Mouse (Mus musculus) mouse embryonic stem cell (cell line): ENCODE results near the gene Ctbp2.

Source experiments
- in situ Hi-C, 2 experiments: fragments of 300-500 bp; cut with MboI; formaldehyde crosslinking; loops; 1 replicate in 1 of 2; 3 replicates in 1 of 2; pipeline ENCODE4 v1.14.3; 2019 to 2020; ENCODE audit warnings: low sequenced_read_pairs in 2 of 2, low pct_unique_long_range_greater_than_20kb in 1 of 2, mixed read lengths in 1 of 2; ENCODE audit not compliant: unreplicated experiment in 1 of 2

Ctbp2 gene

GRCm38 (mm10) chr7:133058496-133059149, 65.5 kb downstream of the Ctbp2 start:
- in situ Hi-C loops = loop anchor here in 1 of 2 experiments (5.0 kb wide), 1 partner anchor 74 kb away; no protein-coding TSS in a partner anchor

DNA sequence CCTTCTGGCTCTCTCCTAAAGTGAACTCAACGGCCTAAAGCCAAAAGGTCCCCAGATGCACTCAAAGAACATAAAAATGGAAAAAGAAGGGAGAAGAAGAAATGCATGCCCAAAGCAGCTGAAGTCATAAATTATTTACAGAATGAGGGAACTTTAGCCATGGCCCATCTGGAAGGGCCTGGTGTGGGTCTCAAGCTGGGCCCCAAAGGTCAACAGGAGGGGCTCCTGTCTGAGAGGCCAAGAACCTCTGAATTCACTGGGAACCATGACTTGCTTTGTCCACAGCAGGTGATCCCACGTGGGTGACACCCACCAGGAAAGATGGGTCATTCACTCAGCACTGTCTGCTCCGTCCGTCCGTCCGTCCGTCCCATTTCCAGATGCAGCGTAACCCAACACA, 67.2 kb downstream of the Ctbp2 start:
- in situ Hi-C loops = loop anchor here in 1 of 2 experiments (5.0 kb wide), 1 partner anchor 75 kb away; no protein-coding TSS in a partner anchor

DNA sequence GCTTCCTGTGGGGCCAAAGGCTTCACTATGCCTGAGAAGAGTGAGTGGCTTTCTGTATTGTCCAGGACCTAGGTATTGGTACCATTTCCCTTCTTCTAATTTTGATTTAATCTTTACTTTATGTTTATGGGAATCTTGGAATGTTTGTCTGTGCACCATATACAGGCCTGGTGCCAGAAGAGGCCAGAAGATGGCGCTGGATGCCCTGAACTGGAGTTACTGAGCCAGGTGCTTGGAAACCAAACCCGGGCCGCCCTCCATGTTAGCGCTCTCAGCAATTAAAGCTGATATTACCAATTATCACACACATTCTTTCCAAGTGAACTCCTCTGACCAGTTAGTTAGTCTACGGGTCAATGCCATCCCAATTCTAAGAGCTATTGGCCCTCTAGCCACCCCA, 69.7 kb downstream of the Ctbp2 start:
- in situ Hi-C loops = no loop called here

GRCm38 (mm10) chr7:133053757-133054156, 70.4 kb downstream of the Ctbp2 start:
- in situ Hi-C loops = no loop called here

DNA sequence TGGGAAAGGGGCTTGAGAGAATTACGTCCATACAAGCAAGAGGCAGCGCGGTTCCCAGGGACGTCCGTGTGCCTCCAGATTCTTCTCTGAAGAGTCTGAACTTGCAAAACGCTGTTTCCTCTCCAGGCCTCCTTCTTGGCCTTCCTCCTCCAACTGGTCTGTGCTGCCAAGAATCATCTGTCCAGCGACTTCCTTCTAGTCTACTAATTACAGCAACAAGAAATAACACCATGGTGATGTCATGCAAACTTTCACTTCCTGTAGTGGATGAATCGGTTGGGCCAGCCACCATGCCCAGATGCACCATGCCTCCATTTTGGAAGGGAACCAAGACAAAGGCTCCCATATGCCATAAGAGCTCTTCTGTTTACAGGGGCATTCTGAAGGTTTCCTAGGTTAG, 71.3 kb downstream of the Ctbp2 start:
- in situ Hi-C loops = no loop called here

DNA sequence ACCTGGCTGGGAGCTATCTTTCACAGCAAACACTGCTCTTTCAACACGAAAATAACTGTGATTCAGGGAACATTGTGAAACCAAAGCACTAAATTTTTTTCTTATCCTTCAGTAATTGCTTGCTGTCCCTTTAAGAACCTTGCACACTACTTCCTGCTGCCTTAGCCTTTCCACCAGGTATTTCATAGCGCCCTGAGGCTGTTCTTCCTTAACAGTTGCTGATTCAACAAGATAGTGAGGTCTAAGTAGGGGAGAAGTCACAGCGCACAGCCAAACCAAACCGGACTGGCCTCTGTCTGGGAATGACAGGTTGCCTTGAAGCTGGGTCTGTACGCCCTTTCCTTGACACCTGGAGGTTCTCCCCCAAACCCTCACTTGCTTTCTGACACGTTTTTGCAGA, 73.5 kb downstream of the Ctbp2 start:
- in situ Hi-C loops = no loop called here

DNA sequence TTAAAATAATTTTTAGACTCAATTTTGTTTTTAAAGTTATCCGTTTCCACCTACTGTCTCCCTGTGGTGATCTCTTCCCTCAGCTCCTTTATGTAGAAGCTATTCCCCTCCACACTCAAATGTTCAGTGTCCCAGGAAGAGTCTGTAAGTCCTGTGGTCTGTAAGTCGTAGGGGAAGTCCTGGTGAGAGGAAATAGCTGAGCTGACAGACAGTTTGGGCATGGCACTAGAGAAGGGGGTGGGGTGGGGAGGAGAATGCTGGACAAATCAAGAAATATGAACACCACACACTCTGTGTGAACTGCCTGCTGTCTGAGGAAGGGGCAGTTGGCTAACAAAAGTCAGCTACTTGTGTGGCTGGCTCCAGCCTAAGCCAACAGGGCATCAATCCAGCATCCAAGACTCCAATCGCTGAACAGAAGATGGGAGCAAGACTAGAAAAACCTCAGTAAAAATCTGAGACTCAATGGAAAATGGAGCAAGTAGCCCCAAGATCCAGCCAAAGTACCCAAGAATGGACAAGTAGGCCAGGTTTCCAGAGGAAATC, 76.0 kb downstream of the Ctbp2 start:
- in situ Hi-C loops = no loop called here

DNA sequence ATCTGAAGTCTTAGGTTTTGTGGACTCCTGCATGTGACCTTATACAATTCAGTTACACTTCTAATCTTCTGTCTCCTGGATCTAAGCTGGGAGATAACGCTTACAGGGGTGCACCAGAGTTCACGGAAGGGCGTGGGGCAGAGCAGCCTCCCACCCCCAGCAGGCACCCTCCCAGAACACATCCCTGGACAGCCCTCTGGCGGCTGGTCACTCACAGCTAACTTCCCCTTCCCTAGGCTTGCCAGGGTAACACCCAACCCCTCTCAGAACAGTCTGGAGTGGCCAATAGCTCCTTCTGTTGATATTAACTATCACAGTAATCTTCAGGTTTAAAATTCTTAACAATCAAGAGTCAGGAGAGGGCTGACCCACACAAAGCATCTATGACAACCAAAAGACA, 76.9 kb downstream of the Ctbp2 start:
- in situ Hi-C loops = no loop called here

- in situ Hi-C loops = no loop called here
Observed at GRCm38 (mm10) chr7:133044721-133045120, 79.4 kb downstream of the Ctbp2 start.

GRCm38 (mm10) chr7:133041784-133042183, 82.4 kb downstream of the Ctbp2 start:
- in situ Hi-C loops = no loop called here

DNA sequence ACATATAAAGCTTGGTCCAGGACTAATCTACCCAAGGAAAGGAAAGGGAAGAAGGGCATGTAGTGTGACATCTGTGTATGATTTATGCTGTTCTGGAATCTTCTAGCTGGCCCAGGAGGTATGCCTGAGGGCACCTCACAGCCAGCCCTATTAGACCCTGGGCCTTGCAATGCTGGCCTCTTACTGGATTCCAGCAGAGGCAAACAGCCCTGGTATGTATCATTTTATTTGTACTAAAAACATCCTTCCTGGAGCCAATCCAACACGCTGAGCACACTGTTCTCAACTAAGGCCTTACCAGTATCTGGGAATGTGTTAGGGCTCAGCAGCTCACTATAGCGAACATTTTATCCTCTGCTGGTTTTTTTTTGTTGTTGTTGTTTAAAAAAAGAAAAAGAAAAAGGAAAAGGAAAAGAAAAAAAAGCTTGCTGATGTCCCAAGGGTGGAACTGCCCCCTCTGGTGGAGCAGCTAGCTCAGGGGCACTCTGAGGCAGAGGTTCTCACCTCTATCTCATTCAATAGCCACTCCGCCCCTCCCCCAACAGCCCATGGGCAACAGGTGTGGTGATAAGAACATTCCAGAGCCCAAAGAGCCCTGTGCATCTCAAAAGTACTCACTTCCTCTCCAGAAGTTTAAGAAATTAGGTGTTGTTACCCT, 83.3 kb downstream of the Ctbp2 start:
- in situ Hi-C loops = no loop called here

GRCm38 (mm10) chr7:133039556-133040255, 84.4 kb downstream of the Ctbp2 start:
- in situ Hi-C loops = no loop called here

DNA sequence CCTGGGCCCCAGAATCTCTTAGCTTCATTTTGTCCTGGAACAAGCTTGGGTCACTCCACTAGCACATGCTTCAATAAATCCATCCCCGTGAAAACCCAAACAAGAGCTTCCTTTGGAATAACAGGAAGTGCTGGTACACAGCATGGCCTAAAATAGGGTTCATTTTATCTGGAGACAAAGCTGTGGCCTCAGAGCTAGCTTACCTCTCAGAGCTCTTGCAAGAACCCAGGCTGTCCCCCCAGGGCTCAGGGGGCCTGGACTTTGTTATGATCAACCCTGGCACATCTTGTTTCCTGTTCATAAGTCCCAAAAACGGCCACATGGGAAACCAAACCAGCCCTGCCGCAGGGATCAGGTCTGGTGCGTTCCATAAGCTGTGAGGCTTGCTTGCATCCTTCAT, 86.5 kb downstream of the Ctbp2 start:
- in situ Hi-C loops = no loop called here

- in situ Hi-C loops = no loop called here
Observed at GRCm38 (mm10) chr7:133037217-133037616, 86.9 kb downstream of the Ctbp2 start.

- in situ Hi-C loops = no loop called here
Observed at GRCm38 (mm10) chr7:133035901-133036300, 88.3 kb downstream of the Ctbp2 start.

GRCm38 (mm10) chr7:133032589-133033203, 91.5 kb downstream of the Ctbp2 start:
- in situ Hi-C loops = loop anchor here in 1 of 2 experiments (5.0 kb wide), 1 partner anchor 100 kb away; no protein-coding TSS in a partner anchor

DNA sequence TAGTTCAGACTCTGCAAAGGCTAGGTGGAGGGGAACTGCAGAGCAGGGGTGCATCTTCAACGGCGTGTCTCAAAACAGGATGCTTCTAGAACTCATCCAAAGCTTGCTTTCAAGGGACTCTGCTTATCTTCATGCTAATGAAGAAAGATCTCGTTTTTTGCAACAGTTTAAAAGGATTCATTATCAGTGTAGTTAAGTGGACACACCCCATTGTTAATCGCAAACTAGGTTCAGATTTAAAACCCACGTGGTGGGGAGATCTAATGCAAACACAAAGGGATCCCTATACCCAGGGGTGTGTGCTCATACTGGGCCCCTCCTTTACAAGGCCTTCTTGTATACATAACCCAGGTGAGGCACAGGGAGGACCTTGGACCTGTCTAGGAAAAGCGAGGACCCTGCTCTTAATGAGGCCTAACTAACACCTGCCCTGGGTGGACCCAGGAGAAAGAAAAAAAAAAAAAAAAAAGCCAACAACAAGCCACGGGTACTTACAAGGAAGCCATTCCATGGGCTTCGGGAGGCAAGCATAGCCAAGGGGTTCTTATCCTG, 94.6 kb downstream of the Ctbp2 start:
- in situ Hi-C loops = loop anchor here in 1 of 2 experiments (5.0 kb wide), 1 partner anchor 103 kb away; no protein-coding TSS in a partner anchor

DNA sequence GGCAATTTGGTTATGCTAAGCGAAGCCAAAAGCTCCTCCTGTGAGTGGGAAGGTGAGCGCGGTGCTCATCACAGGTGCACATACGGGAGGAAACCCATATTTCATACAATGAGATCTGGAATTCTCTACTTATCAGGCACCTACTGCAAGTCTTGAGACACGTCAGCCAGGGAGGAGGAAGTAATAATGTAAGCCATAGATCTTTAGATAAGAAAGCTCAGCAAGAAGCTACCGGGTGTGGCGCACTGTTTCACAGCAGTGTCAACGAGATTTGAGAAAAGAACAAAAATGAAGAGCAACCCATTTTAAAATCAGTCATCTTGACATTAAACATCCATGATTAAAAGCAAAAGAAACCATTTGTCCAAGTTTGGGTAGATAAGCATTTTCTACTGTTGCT, 95.2 kb downstream of the Ctbp2 start:
- in situ Hi-C loops = no loop called here
